Mouse (Mus musculus) spleen, postnatal 4 days (tissue): ENCODE data around the gene Rbfox1.
A peak's percentile ranks its signal among the peaks of the same experiment; 100 is the strongest.

Experiments used
- DNase-seq, 2 experiments: peaks; one replicate each; pipeline ENCODE4 v3.0.0; 2022; ENCODE audit warnings: low spot score in 2 of 2

Gene Rbfox1

GRCm38 (mm10) chr16:5992045-5993011 lies 107.2 kb downstream of the Rbfox1 start:
- no peak for DNase-seq

DNA sequence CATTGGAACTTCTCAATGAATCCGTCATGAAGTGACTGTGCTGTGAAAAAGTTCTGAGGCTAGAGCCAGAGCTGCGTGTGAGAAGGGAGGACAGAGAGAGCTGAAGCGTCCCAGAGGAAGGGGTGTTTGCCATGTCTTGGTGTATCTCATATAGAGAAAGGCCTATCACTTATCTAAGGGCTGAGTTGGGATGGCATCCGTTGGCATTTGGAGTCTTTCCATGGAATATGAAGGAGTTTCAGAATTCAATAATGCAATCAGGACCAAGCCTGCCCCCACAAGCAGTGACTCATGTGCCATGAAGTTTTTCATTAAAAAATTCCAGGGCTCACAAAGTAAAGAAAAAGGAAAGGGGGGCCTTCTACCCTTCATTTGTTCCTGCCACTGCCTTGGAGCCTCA lies 112.0 kb downstream of the Rbfox1 start:
- DNase-seq, result no peak

- no peak for DNase-seq
These were observed 112.5 kb downstream of the Rbfox1 start for GRCm38 (mm10) chr16:5997651-5998050.

DNA sequence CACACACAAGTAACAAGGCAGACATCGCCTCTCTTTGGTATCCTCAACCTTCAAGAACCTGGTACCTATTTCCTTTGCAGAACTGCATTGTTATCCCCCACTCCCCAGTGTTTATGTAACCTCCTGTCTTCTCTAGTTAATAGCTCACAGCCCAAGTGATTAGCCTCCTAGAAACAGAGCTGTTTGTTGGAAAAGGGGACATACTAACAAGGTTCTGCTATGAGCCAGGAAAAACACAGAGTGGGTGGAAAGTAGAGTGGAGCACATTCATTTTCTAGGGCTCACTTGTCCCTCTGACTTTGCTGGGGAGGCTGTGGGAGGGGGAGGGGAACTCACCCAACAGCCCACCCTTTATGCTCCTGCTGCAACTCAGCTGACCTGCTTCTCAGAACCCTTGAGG lies 114.9 kb downstream of the Rbfox1 start:
- no peak for DNase-seq

DNA sequence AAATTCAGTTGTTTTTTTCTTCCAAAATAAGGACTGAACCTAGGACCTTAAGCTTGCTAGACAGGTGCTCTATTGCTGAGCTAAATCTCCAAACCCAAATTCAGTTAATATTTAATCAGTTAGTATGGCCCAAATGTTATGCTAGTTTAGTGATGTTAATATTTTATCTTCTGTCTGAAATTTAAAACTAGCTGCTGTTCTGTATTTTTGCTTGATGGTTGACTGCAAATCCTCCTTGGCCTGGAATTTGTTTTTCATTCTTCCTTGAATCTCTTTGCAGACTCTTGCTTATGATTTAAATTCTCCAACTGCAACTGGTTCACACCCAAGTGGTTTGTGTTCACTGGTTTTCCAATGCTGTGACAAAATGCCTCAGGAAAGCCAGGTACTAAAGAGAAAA lies 121.8 kb downstream of the Rbfox1 start:
- DNase-seq, result no peak

GRCm38 (mm10) chr16:6012853-6013252 lies 127.7 kb downstream of the Rbfox1 start:
- no peak for DNase-seq

DNA sequence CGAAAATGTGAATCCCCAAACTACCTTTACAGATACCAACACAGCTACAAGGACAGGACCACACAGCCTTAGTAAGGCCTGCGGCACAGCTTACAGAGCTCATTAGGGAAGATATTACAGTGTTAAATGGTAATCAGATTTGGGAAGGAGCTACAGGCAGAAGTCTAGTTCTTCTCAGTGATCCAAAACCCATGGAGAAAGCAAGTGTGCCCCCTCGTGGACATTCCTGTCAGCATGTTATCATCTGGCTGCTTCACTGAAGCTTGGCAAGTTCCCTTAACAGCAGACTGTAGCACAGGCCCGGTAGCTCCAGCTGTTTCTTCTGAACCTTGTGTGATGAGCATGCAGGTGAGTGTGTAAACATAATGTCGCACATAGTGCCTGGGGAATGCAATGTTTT lies 133.5 kb downstream of the Rbfox1 start:
- peak in 1 of 2 experiments; percentile 17 for DNase-seq

DNA sequence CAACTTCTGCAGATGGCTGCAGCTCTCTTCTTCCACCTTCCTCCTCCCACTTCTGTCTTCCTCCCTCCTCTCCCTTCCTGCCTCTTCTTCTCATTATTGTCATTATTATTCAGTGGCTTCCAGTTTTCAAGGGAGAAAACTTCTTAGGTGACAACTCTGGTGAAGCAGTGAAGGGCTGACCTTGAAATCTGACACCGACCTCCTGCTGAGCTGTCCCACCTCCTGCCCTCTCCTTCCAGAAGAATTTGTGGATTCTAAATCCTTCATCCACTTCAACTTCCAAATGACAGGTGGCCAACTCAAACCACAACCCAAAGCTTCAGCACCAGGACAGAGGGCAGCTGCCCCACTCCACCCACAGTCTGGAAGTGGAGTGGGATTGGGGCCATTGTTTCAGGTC lies 134.2 kb downstream of the Rbfox1 start:
- no peak for DNase-seq

- DNase-seq, result no peak
These were observed 146.1 kb downstream of the Rbfox1 start for GRCm38 (mm10) chr16:6031280-6031679.

- no peak for DNase-seq
These were observed 147.4 kb downstream of the Rbfox1 start for GRCm38 (mm10) chr16:6032563-6032962.

DNA sequence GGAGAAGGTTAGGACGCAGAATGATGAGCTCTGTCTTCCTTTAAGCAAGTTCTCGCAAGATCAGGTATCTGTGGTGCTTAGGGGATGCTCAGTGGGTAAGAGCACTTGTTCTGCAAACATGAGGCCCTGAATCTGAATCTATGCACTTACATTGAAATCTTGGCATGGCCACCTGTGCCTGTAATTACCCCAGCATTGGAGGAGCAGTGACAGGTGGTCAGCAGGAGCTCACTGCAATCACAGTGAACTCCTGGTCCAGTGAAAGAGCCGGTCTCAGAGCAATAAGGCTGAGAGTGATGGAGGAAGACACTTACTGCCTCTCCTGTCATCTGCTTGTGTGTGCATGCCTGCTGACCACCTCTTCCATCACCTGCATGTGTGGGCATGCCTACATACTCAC lies 149.7 kb downstream of the Rbfox1 start:
- DNase-seq, result no peak

DNA sequence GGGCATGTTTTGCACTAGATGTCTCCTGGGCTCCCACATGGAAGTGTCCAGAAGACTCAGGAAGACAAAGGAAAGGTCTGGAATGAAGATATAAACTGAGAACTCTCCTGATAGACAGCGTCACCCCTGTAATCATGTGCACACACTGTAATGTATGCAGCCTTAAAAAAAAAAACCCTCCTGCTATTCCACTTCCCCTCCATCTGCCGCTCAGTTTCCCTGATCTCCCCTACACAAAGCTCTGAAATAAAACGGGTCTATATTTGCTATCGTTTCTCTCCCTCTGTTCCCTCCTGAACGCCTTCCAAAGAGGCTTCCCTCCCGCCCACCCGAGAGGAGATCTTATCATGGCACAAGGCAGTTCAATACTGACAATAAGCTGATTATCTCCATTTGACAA lies 151.9 kb downstream of the Rbfox1 start:
- no peak for DNase-seq

DNA sequence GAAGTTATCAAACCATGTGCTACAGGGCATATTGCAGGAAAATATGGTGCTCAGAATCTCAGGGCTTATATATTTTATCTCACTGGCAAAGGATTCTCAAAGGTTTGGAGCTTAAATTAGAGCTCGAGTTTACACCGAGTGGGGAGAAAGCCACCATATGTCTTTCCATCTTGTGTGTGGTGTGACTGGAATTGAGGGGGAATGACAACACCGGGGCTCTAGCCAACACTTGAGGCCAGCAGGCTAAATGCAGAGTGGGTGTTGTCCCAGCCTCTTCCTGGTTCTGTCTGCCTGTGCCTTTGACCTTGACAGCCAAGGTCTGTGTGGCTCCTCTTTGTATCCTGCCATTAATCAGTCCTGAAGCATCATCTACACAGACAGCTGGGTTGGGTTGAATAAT lies 157.6 kb downstream of the Rbfox1 start:
- DNase-seq, result no peak

DNA sequence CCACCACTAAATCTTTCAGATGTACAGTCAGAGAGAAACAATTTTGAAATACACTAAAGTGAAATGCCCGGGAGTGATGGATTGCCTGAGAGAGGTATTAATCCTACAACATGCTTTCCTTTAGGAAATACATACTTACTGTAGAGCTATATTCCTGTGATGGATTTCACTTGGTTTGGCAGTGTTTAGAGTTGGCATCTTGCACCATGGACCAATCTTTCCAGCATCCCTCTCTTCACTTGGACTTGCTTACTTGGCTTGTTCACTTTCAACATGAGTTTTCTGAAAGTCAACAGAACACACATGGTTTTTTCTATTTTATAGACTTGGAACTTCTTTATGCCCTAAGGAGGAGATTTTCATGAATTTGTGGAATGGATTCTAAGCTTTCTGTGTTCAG lies 163.4 kb downstream of the Rbfox1 start:
- no peak for DNase-seq

DNA sequence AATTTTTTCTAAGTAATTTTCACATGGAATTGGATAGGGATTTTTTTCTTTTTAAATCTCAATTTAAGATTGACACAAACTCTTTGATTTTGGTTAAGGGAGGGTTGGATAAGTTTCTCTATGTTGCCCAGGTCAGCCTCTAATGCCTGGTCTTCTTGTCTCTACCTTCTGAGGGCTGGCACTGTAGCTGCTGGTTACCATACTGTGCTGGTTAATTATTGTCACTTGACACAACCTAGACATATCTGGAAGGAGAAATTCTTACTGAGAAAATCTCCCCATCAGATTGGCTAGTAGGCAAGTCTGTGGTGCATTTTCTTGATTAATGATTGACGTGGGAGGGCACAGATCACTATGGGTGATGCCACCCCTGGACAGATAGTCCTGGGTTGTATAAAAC lies 177.3 kb downstream of the Rbfox1 start:
- no peak for DNase-seq

DNA sequence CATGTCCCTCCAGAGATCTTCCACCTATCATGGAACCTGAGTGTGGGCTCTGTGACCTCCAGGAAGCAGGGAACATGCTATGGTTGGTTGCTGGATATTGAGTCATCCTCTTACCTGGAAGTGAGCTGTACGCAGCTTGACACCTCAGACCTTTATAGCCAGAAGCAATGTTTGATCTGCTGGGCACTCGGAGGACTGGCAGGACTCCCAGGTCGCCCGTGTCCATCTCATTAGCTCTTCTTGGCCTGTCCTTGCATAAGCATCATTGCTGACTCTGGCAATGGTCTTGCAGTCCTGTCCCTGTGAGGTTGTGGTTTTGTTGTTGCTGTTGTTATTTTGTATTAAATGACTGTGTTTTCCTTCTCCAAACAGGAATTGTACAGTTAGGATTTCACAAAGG lies 180.3 kb downstream of the Rbfox1 start:
- no peak for DNase-seq

DNA sequence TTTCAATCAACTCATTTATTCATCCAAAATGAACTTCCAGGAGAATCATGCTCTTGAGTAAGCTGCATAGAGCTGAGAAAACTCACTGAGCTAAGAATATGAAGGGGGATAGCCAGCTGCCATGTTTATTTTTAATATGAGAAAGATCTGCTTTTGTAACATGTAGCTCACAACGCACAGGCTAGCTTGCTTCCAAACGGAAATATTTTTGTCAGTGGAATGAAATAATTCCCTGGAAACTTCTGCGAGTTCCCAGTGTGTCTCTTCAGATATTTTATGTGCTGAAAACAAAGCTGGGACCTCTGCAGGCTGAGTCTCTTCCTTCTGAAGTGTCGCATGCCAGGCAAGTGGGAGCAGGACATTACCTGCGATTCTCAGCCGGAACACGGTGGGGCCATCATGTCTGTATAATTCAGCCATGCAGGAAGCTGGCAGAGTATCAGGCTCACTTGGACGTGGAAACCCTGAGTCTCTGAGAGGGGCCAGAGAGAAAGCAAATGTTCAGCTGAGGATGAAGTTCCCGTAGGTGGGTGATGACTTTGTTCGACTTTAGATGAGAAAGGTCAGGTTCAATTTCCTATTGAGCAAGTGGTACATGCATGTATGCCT lies 190.4 kb downstream of the Rbfox1 start:
- DNase-seq, result no peak

GRCm38 (mm10) chr16:6079017-6079416 lies 193.9 kb downstream of the Rbfox1 start:
- DNase-seq, result no peak

DNA sequence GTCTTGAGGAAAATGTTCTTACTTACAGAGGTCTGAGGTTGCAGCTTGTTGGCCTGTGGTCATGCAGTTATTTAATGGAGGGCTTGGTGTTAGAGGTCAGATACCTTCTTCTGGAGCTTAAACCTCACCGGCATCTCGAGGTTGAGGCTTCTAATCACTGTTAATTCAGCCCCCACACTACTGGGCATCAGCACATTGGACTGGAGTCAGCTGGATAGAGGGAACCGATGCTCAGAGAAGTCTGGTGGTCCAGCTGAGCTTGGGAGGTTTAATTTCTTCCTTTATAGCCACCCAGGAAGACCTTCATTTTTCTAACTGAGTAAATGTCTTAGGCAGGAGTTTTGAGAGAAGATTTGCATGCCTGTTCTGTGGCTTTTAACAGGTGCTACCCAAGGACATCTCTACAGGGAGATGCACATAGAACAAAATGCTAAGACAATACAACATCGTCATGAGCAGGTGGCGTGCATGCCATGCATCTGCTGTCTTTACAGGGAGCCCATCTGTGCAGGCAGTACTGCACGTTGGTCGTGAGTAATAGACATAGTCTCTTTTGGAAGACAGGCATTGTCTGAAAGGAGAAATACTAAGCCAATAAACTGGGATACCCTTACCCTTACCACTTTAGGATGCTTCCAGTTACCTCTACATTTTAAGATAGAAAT lies 199.7 kb downstream of the Rbfox1 start:
- DNase-seq, result no peak

DNA sequence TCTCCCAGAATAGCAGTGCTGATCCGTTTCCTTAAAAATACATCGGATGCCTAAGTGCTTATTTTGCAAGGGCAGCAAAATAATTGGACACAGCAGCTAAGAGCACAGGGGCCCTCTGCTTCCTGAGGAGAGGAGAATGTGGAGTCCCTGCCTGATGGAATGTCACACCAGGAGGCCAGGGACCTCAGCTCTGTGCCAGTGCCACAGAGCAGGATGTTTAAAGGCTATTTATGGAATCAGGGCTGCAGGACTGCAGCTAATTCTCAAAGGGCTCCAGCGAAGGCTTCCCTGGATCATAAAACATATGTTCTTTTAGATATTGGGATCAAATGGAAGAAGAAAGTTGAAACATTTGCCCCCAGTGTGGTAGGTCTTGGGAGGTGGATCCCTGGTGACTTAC lies 201.0 kb downstream of the Rbfox1 start:
- DNase-seq, result no peak

DNA sequence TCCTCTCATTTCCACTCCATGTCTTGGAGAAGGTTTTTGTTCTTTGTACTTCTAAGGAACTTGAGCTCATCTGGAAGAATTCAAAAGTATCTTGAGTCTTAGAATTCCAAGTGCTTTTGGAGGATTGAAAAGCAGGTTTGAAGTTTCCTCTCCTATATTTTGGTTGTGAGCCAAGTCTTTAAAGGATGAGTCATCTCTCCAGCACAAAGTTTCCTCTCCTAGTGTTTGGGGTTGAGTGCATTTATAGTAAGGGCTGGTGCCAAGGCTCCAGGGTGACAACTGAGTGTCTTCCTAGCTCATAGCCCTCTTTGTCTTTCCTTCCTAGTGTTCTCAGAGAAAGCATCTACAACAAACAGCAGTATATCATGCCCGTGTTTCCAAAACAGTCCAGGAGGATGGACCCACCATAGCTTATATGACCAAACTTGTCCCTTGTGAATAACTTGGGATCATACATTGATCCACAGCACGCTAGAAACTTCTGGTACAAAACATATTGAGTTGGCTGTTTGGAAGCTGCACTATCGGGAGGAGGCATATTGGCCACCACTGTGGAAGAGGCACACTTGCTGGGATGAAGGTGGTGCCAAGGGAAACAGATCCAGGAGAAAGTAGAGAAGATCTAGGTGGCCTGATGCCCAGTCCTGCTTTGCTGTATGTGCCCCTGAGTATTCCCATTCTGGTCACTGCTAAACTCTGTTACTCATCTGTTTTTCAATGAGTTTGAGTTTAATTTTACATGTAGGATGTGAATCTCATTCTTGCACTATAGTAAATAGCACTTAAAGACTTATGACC lies 206.4 kb downstream of the Rbfox1 start:
- DNase-seq, result no peak
